Mouse (Mus musculus): Measurements from ENCODE around the gene Eif5a. TPM values are rescaled to one million over a fixed set of nuclear protein-coding genes. Genes with fewer than 3 reads are reported as not detected.

Gene Eif5a
- polyA plus RNA-seq, 1 experiment from 2014 or later = 2,006 TPM

DNA sequence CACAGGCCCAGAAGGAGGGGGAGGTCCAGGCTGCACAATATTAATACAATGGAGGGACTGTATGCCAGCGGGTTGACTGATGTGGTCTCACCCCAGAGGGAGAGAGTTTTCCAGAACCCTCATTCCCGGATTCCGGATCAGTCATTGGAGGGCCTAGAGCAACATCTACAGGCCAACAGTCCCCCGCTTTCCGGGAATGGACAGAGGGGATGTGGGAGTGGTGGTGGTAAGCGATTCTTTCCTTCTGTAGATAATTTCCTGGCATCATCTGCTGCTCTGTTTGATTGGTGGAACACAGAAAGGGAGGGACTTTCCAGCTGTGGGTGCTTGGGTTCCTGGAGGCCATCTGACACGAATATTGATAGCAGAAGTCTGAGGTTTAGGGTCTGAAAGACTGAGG, 45.6 kb downstream of the Eif5a start:
- H3K36me3 ChIP-seq (ENCODE audit: insufficient read depth) = no peaks in the 10 kb centered on the region
- no peak; the same call in 1 of the 2 replicates for TF ChIP-seq CTCF (IDR thresholded peaks at IDR 0.05; ENCODE audit: low read depth)
- DNase-seq (peak; percentile 71), ATAC-seq (ENCODE audit: insufficient read depth) (peak; percentile 16; the same call in 1 of the 2 replicates)
- no peak overlapping the region for H3K9ac ChIP-seq
- no peaks in the 10 kb centered on the region for H3K27me3 ChIP-seq (ENCODE audit: insufficient read depth, low read length)
- no peaks in the 10 kb centered on the region for H3K9me3 ChIP-seq (ENCODE audit: low read depth, low read length)
- peak overlapping the region; percentile 70 for H3K27ac ChIP-seq (ENCODE audit: low read depth)
- WGBS = 20% methylated on average over 7 of the region's 7 CpGs
- no peak overlapping the region for H3K4me3 ChIP-seq (ENCODE audit: low read depth, low read length)
- no peak overlapping the region; the same call in 1 of the 2 replicates for H3K4me2 ChIP-seq
- H3K4me1 ChIP-seq (ENCODE audit: insufficient read depth) = peaks cover 16% of the 10 kb centered on the region

DNA sequence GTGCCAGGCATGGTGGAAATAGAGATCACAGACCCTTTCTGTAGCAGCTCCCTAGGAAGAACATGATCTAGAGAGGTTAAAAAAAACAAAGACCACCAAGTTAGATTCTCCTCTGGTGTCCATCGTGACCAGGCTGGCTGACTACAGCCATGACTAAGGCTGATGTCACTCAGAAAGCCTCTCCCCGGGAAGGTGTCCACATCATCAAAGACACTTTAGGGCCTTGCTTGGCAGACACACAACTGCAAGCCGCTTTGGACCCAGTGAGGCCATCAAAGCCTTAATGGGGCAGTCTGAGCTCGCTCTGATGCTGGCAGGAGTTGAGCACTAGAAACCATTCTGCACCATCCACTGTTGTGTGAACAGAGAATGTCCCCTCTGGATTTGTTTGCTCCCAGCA, 49.3 kb downstream of the Eif5a start:
- WGBS = 75% methylated on average over 4 of the region's 4 CpGs

DNA sequence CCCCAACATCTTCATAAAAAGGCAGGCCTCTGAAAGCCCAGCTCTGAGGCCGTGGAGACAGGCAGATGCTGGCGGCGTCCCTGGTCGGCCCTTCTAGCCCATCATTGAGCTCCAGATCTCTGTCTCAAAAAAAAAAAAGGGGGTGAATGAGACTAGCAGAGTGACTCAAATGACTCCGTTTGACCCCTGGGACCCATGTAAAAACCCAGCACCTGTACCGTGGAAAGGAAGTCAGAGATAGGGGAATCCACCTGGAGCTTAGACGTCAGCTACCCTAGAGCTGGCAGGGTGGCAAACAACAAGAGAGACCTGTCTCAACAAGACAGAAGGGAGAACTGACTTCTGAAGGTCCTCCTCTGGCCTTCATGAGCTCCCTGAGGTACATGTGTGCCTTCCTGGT, 49.9 kb downstream of the Eif5a start:
- no peaks in the 10 kb centered on the region for H3K36me3 ChIP-seq (ENCODE audit: insufficient read depth)
- TF ChIP-seq CTCF (IDR thresholded peaks at IDR 0.05; ENCODE audit: low read depth) = no peak
- peaks cover 6% of the 10 kb centered on the region; the same call in 1 of the 2 replicates for H3K4me1 ChIP-seq (ENCODE audit: insufficient read depth)
- H3K27ac ChIP-seq (ENCODE audit: low read depth) = no peak overlapping the region
- H3K4me2 ChIP-seq = no peak overlapping the region
- DNase-seq = no peak
- 83% methylated on average over 7 of the region's 7 CpGs for WGBS
- H3K9me3 ChIP-seq (ENCODE audit: low read depth, low read length) = no peaks in the 10 kb centered on the region
- no peak overlapping the region for H3K9ac ChIP-seq
- no peak overlapping the region for H3K4me3 ChIP-seq (ENCODE audit: low read depth, low read length)
- H3K27me3 ChIP-seq (ENCODE audit: insufficient read depth, low read length) = no peaks in the 10 kb centered on the region
- no peak for ATAC-seq (ENCODE audit: insufficient read depth)

More for the DNA sequence above, 49.3 kb downstream of the Eif5a start:
- Histone ChIP-seq H3K4me3 (ENCODE audit: low read depth, low read length) (no peak overlapping the region), H3K9ac (no peak overlapping the region), H3K36me3 (ENCODE audit: insufficient read depth) (no peaks in the 10 kb centered on the region), H3K9me3 (ENCODE audit: low read depth, low read length) (no peaks in the 10 kb centered on the region), H3K4me1 (ENCODE audit: insufficient read depth) (peaks cover 6% of the 10 kb centered on the region; the same call in 1 of the 2 replicates), H3K27ac (ENCODE audit: low read depth) (no peak overlapping the region), H3K27me3 (ENCODE audit: insufficient read depth, low read length) (no peaks in the 10 kb centered on the region), H3K4me2 (no peak overlapping the region)
- ATAC-seq (ENCODE audit: insufficient read depth) = no peak
- no peak for DNase-seq
- no peak for TF ChIP-seq CTCF (IDR thresholded peaks at IDR 0.05; ENCODE audit: low read depth)

- Histone ChIP-seq H3K9ac (no peak overlapping the region), H3K4me3 (ENCODE audit: low read depth, low read length) (no peak overlapping the region), H3K27me3 (ENCODE audit: insufficient read depth, low read length) (no peaks in the 10 kb centered on the region), H3K36me3 (ENCODE audit: insufficient read depth) (no peaks in the 10 kb centered on the region), H3K9me3 (ENCODE audit: low read depth, low read length) (no peaks in the 10 kb centered on the region), H3K4me2 (no peak overlapping the region), H3K27ac (ENCODE audit: low read depth) (no peak overlapping the region), H3K4me1 (ENCODE audit: insufficient read depth) (no peaks in the 10 kb centered on the region)
- 82% methylated on average over 2 of the region's 2 CpGs for WGBS
- TF ChIP-seq CTCF (IDR thresholded peaks at IDR 0.05; ENCODE audit: low read depth) = no peak
- no peak for DNase-seq
- ATAC-seq (ENCODE audit: insufficient read depth) = no peak
Measured at GRCm38 (mm10) chr11:69870289-69871069, 51.3 kb downstream of the Eif5a start.

GRCm38 (mm10) chr11:69867335-69867734, 54.4 kb downstream of the Eif5a start:
- no peak for TF ChIP-seq CTCF (IDR thresholded peaks at IDR 0.05; ENCODE audit: low read depth)
- no peak overlapping the region for H3K9ac ChIP-seq
- H3K4me1 ChIP-seq (ENCODE audit: insufficient read depth) = no peaks in the 10 kb centered on the region
- no peak overlapping the region for H3K27ac ChIP-seq (ENCODE audit: low read depth)
- no peaks in the 10 kb centered on the region for H3K36me3 ChIP-seq (ENCODE audit: insufficient read depth)
- H3K4me3 ChIP-seq (ENCODE audit: low read depth, low read length) = no peak overlapping the region
- no peak for ATAC-seq (ENCODE audit: insufficient read depth)
- H3K9me3 ChIP-seq (ENCODE audit: low read depth, low read length) = no peaks in the 10 kb centered on the region
- H3K27me3 ChIP-seq (ENCODE audit: insufficient read depth, low read length) = no peaks in the 10 kb centered on the region
- WGBS = 56% methylated on average over 9 of the region's 9 CpGs
- no peak overlapping the region for H3K4me2 ChIP-seq
- no peak for DNase-seq

Small RNAs within 50 kb of the gene (microRNA-seq; reads per million reads assigned to microRNA genes)
- gene Mir6924 (ENCODE audit: borderline number of aligned reads) = not detected

Other genes starting within 250 kb of the Eif5a start
- gene Eif4a1, start 249.5 kb downstream of the Eif5a start, polyA plus RNA-seq (2014; fragmentation: Nextera tagmentation; extraction: Ambion mirVana) = 695 and 712 TPM in 2 replicates
- gene Senp3, start 239.9 kb downstream of the Eif5a start, polyA plus RNA-seq (2014; fragmentation: Nextera tagmentation; extraction: Ambion mirVana) = 78.7 and 95.0 TPM in 2 replicates
- 0.64 and 0.93 TPM in 2 replicates for gene Tnfsf13, start 236.2 kb downstream of the Eif5a start, polyA plus RNA-seq (2014; fragmentation: Nextera tagmentation; extraction: Ambion mirVana)
- gene Tnfsf12, start 226.1 kb downstream of the Eif5a start, polyA plus RNA-seq (2014; fragmentation: Nextera tagmentation; extraction: Ambion mirVana) = 10.0 and 11.6 TPM in 2 replicates
- 4.4 and 5.3 TPM in 2 replicates for gene Tnfsfm13, start 225.9 kb downstream of the Eif5a start, polyA plus RNA-seq (2014; fragmentation: Nextera tagmentation; extraction: Ambion mirVana)
- gene Polr2a, start 163.3 kb downstream of the Eif5a start, polyA plus RNA-seq (2014; fragmentation: Nextera tagmentation; extraction: Ambion mirVana) = 50.4 and 50.5 TPM in 2 replicates
- gene Slc35g3, start 160.0 kb downstream of the Eif5a start, polyA plus RNA-seq (2014; fragmentation: Nextera tagmentation; extraction: Ambion mirVana) = 0.12 and 0.20 TPM in 2 replicates
- gene Zbtb4, start 156.0 kb downstream of the Eif5a start, polyA plus RNA-seq (2014; fragmentation: Nextera tagmentation; extraction: Ambion mirVana) = 2.5 TPM in 2 replicates
- 12.1 and 14.6 TPM in 2 replicates for gene Chrnb1, start 126.0 kb downstream of the Eif5a start, polyA plus RNA-seq (2014; fragmentation: Nextera tagmentation; extraction: Ambion mirVana)
- gene Fgf11, start 120.1 kb downstream of the Eif5a start, polyA plus RNA-seq (2014; fragmentation: Nextera tagmentation; extraction: Ambion mirVana) = 1.6 TPM in 2 replicates
- gene Tmem102, start 116.3 kb downstream of the Eif5a start, polyA plus RNA-seq (2014; fragmentation: Nextera tagmentation; extraction: Ambion mirVana) = 4.3 and 5.0 TPM in 2 replicates
- gene Gm39566, start 106.7 kb downstream of the Eif5a start, polyA plus RNA-seq (2014; fragmentation: Nextera tagmentation; extraction: Ambion mirVana) = not detected in 2 replicates
- gene Spem2, start 103.5 kb downstream of the Eif5a start, polyA plus RNA-seq (2014; fragmentation: Nextera tagmentation; extraction: Ambion mirVana) = not detected in 2 replicates
- gene Spem1, start 99.8 kb downstream of the Eif5a start, polyA plus RNA-seq (2014; fragmentation: Nextera tagmentation; extraction: Ambion mirVana) = not detected in 2 replicates
- 6.6 and 7.8 TPM in 2 replicates for gene Nlgn2, start 84.2 kb downstream of the Eif5a start, polyA plus RNA-seq (2014; fragmentation: Nextera tagmentation; extraction: Ambion mirVana)
- gene Tmem256, start 83.4 kb downstream of the Eif5a start, polyA plus RNA-seq (2014; fragmentation: Nextera tagmentation; extraction: Ambion mirVana) = 443 and 457 TPM in 2 replicates
- 115 and 118 TPM in 2 replicates for gene Plscr3, start 75.6 kb downstream of the Eif5a start, polyA plus RNA-seq (2014; fragmentation: Nextera tagmentation; extraction: Ambion mirVana)
- gene Tnk1, start 63.2 kb downstream of the Eif5a start, polyA plus RNA-seq (2014; fragmentation: Nextera tagmentation; extraction: Ambion mirVana) = 5.9 and 6.1 TPM in 2 replicates
- gene Tmem95, start 43.9 kb downstream of the Eif5a start, polyA plus RNA-seq (2014; fragmentation: Nextera tagmentation; extraction: Ambion mirVana) = not detected in 2 replicates
- gene Kctd11, start 40.6 kb downstream of the Eif5a start, polyA plus RNA-seq (2014; fragmentation: Nextera tagmentation; extraction: Ambion mirVana) = 6.2 and 7.5 TPM in 2 replicates
- 0.38 and 0.83 TPM in 2 replicates for gene Acap1, start 26.4 kb downstream of the Eif5a start, polyA plus RNA-seq (2014; fragmentation: Nextera tagmentation; extraction: Ambion mirVana)
- 11.3 and 14.1 TPM in 2 replicates for gene 2810408A11Rik, start 21.0 kb downstream of the Eif5a start, polyA plus RNA-seq (2014; fragmentation: Nextera tagmentation; extraction: Ambion mirVana)
- gene Neurl4, start 20.9 kb downstream of the Eif5a start, polyA plus RNA-seq (2014; fragmentation: Nextera tagmentation; extraction: Ambion mirVana) = 12.5 and 13.1 TPM in 2 replicates
- gene Gps2, start 8.1 kb downstream of the Eif5a start, polyA plus RNA-seq (2014; fragmentation: Nextera tagmentation; extraction: Ambion mirVana) = 67.5 and 78.6 TPM in 2 replicates
- 4.7 and 6.1 TPM in 2 replicates for gene Ybx2, start 13.8 kb upstream of the Eif5a start, polyA plus RNA-seq (2014; fragmentation: Nextera tagmentation; extraction: Ambion mirVana)
- 14.9 and 19.0 TPM in 2 replicates for gene Slc2a4, start 26.2 kb upstream of the Eif5a start, polyA plus RNA-seq (2014; fragmentation: Nextera tagmentation; extraction: Ambion mirVana)
- gene Cldn7, start 42.8 kb upstream of the Eif5a start, polyA plus RNA-seq (2014; fragmentation: Nextera tagmentation; extraction: Ambion mirVana) = 76.7 and 86.4 TPM in 2 replicates
- gene Ctdnep1, start 59.2 kb upstream of the Eif5a start, polyA plus RNA-seq (2014; fragmentation: Nextera tagmentation; extraction: Ambion mirVana) = 25.4 and 28.3 TPM in 2 replicates
- gene Elp5, start 60.6 kb upstream of the Eif5a start, polyA plus RNA-seq (2014; fragmentation: Nextera tagmentation; extraction: Ambion mirVana) = 108 and 113 TPM in 2 replicates
- gene Gabarap, start 69.2 kb upstream of the Eif5a start, polyA plus RNA-seq (2014; fragmentation: Nextera tagmentation; extraction: Ambion mirVana) = 444 and 455 TPM in 2 replicates
- 41.1 and 42.8 TPM in 2 replicates for gene Phf23, start 73.8 kb upstream of the Eif5a start, polyA plus RNA-seq (2014; fragmentation: Nextera tagmentation; extraction: Ambion mirVana)
- 36.2 and 40.8 TPM in 2 replicates for gene Dvl2, start 78.6 kb upstream of the Eif5a start, polyA plus RNA-seq (2014; fragmentation: Nextera tagmentation; extraction: Ambion mirVana)
- 57.6 and 58.9 TPM in 2 replicates for gene Acadvl, start 93.5 kb upstream of the Eif5a start, polyA plus RNA-seq (2014; fragmentation: Nextera tagmentation; extraction: Ambion mirVana)
- 5.9 and 7.4 TPM in 2 replicates for gene Dlg4, start 95.0 kb upstream of the Eif5a start, polyA plus RNA-seq (2014; fragmentation: Nextera tagmentation; extraction: Ambion mirVana)
- not detected in 2 replicates for gene Asgr1, start 132.1 kb upstream of the Eif5a start, polyA plus RNA-seq (2014; fragmentation: Nextera tagmentation; extraction: Ambion mirVana)
- 0.47 and 0.78 TPM in 2 replicates for gene Asgr2, start 170.7 kb upstream of the Eif5a start, polyA plus RNA-seq (2014; fragmentation: Nextera tagmentation; extraction: Ambion mirVana)
- gene Mgl2, start 208.4 kb upstream of the Eif5a start, polyA plus RNA-seq (2014; fragmentation: Nextera tagmentation; extraction: Ambion mirVana) = 5.9 and 6.4 TPM in 2 replicates
- gene Clec10a, start 234.2 kb upstream of the Eif5a start, polyA plus RNA-seq (2014; fragmentation: Nextera tagmentation; extraction: Ambion mirVana) = 0.18 and 1.1 TPM in 2 replicates